Mouse (Mus musculus) midbrain, embryonic 11.5 days (tissue): Measurements from ENCODE around the gene Ssbp3. TPM values are rescaled to one million over a fixed set of nuclear protein-coding genes. Genes with fewer than 3 reads are reported as not detected.

Source experiments
- ATAC-seq: fragments of 200-750 bp; cut with Nextera tagmentation; 2 replicates; pipeline ENCODE4 v1.8.0; 2017; ENCODE audit warnings: moderate TSS enrichment, moderate library complexity; ENCODE audit not compliant: low FRiP score
- DNase-seq: peaks from one replicate; pipeline ENCODE4 v3.0.0; 2015; ENCODE audit warnings: low spot score; ENCODE audit errors: missing footprints
- H3K27ac ChIP-seq: fragments of 300-500 bp; sonication (generic); 2 replicates; pipeline ENCODE4 v1.5.1; 2014; ENCODE audit warnings: low read depth, low read length
- H3K27me3 ChIP-seq: fragments of 300-500 bp; sonication (generic); 2 replicates; pipeline ENCODE4 v1.6.1; 2014; ENCODE audit warnings: mild to moderate bottlenecking, low read length, moderate library complexity, mixed read lengths; ENCODE audit not compliant: control insufficient read depth, insufficient read depth
- H3K36me3 ChIP-seq: fragments of 300-500 bp; sonication (generic); 2 replicates; pipeline ENCODE4 v1.6.1; 2014; ENCODE audit warnings: mild to moderate bottlenecking, low read length, moderate library complexity, mixed read lengths; ENCODE audit not compliant: control insufficient read depth, insufficient read depth
- H3K4me1 ChIP-seq: fragments of 300-500 bp; sonication (generic); 2 replicates; pipeline ENCODE4 v1.6.1; 2014; ENCODE audit warnings: low read length; ENCODE audit not compliant: control insufficient read depth, insufficient read depth
- H3K4me2 ChIP-seq: fragments of 300-500 bp; sonication (generic); 2 replicates; pipeline ENCODE4 v1.6.1; 2014; ENCODE audit warnings: mild to moderate bottlenecking, moderate library complexity
- H3K4me3 ChIP-seq: fragments of 300-500 bp; sonication (generic); 2 replicates; pipeline ENCODE4 v1.5.1; 2014; ENCODE audit warnings: low read depth, low read length
- H3K9ac ChIP-seq: fragments of 300-500 bp; sonication (generic); 2 replicates; pipeline ENCODE4 v1.6.1; 2014; ENCODE audit warnings: low read length
- H3K9me3 ChIP-seq: fragments of 300-500 bp; sonication (generic); 2 replicates; pipeline ENCODE4 v1.6.1; 2016; ENCODE audit warnings: low read length; ENCODE audit not compliant: control insufficient read depth
- WGBS: fragments of 180-500 bp; shearing (Covaris S2); extraction: QIAGEN DNeasy Blood & Tissue Kit; methylation state at CpG from one replicate; pipeline ENCODE4 v1.1.7; 2014; 5-methylcytosine and 5-hydroxymethylcytosine counted together
- polyA plus RNA-seq: library from polyadenylated mRNA; unstranded; fragments of >200 nt; fragmentation: Nextera tagmentation; extraction: Ambion mirVana; gene quantifications from 2 replicates; pipeline ENCODE4 v1.2.1, GENCODE M21; 2014

The Ssbp3 gene
- polyA plus RNA-seq, 1 experiment from 2014 or later: 124 TPM

GRCm38 (mm10) chr4:107038303-107038702, 127.8 kb downstream of the Ssbp3 start:
- Histone ChIP-seq H3K9ac (no peak overlapping the region), H3K27ac (no peak overlapping the region), H3K36me3 (peaks cover 16% of the 10 kb centered on the region; the same call in 1 of the 2 replicates), H3K4me3 (no peak overlapping the region), H3K4me1 (peaks cover 8% of the 10 kb centered on the region), H3K9me3 (no peaks in the 10 kb centered on the region), H3K4me2 (no peak overlapping the region), H3K27me3 (no peaks in the 10 kb centered on the region)
- DNase-seq: no peak
- WGBS: 81% methylated on average over 4 of the region's 4 CpGs
- no peak for ATAC-seq

DNA sequence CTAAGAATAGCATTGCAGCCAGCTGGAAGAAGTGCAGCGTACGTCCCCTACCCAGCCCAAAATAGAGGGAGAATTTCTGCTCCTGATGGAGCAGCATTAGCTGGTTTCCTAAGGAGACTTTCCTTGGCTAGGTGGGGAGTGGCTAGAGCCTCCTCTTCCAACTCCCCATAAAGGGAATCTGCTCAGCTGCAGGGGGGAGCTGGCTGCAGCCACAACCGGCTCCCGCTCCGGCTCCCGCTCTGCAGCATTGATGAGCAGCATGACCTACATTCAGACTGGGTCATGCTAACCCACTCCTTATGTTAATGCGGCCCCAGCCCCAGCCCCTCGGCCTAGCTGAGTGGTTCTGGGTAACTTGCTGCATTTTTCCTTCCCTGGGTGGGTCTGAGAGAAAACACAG, 128.8 kb downstream of the Ssbp3 start:
- peaks cover 18% of the 10 kb centered on the region; the same call in 1 of the 2 replicates for H3K36me3 ChIP-seq
- no peak overlapping the region for H3K4me2 ChIP-seq
- no peak overlapping the region for H3K9ac ChIP-seq
- DNase-seq (no peak), ATAC-seq (peak; percentile 57; the same call in 1 of the 2 replicates)
- no peaks in the 10 kb centered on the region for H3K27me3 ChIP-seq
- H3K4me1 ChIP-seq: peaks cover 8% of the 10 kb centered on the region
- no peak overlapping the region; the same call in 1 of the 2 replicates for H3K27ac ChIP-seq
- H3K9me3 ChIP-seq: no peaks in the 10 kb centered on the region
- H3K4me3 ChIP-seq: no peak overlapping the region
- WGBS: 61% methylated on average over 8 of the region's 8 CpGs

DNA sequence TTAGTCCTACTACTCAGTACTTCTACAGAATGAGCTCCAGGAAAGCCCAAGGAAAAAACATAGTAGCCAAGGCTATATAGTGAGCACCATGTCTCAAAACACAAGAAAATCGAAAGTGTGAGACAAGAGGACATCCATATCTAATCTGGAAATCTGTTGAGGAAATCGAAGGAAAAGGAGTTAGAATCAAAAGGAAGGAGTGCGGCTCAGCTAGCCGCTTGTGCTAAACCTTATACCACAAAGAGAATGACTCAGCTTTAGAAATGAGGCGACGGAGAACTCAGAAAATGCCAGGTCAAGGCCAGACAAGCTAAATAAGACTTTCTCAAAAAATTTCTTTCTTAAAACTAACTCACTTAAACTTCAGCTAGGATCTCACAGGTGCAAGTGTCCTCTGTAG, 131.8 kb downstream of the Ssbp3 start:
- ATAC-seq: no peak

GRCm38 (mm10) chr4:107045188-107045587, 134.7 kb downstream of the Ssbp3 start:
- Histone ChIP-seq H3K9ac (no peak overlapping the region), H3K36me3 (peaks cover 43% of the 10 kb centered on the region), H3K4me3 (no peak overlapping the region), H3K27me3 (no peaks in the 10 kb centered on the region), H3K4me2 (no peak overlapping the region), H3K4me1 (no peaks in the 10 kb centered on the region), H3K9me3 (no peaks in the 10 kb centered on the region), H3K27ac (no peak overlapping the region)
- WGBS: 96% methylated on average over 13 of the region's 13 CpGs
- ATAC-seq (no peak), DNase-seq (no peak)

More for the DNA sequence above, 131.8 kb downstream of the Ssbp3 start:
- Histone ChIP-seq H3K4me1 (peaks cover 8% of the 10 kb centered on the region), H3K36me3 (peaks cover 37% of the 10 kb centered on the region), H3K4me3 (no peak overlapping the region), H3K27me3 (no peaks in the 10 kb centered on the region), H3K9me3 (no peaks in the 10 kb centered on the region), H3K9ac (no peak overlapping the region), H3K4me2 (no peak overlapping the region), H3K27ac (no peak overlapping the region)
- DNase-seq: no peak
- 95% methylated on average over 6 of the region's 6 CpGs for WGBS

GRCm38 (mm10) chr4:107047806-107048205, 137.3 kb downstream of the Ssbp3 start:
- H3K9ac ChIP-seq: no peak overlapping the region
- H3K27me3 ChIP-seq: no peaks in the 10 kb centered on the region
- ATAC-seq (no peak), DNase-seq (no peak)
- H3K4me1 ChIP-seq: peaks cover 3% of the 10 kb centered on the region; the same call in 1 of the 2 replicates
- H3K36me3 ChIP-seq: peaks cover 35% of the 10 kb centered on the region
- no peaks in the 10 kb centered on the region for H3K9me3 ChIP-seq
- no peak overlapping the region for H3K4me2 ChIP-seq
- no peak overlapping the region for H3K27ac ChIP-seq
- WGBS: 84% methylated on average over 5 of the region's 5 CpGs
- no peak overlapping the region for H3K4me3 ChIP-seq

DNA sequence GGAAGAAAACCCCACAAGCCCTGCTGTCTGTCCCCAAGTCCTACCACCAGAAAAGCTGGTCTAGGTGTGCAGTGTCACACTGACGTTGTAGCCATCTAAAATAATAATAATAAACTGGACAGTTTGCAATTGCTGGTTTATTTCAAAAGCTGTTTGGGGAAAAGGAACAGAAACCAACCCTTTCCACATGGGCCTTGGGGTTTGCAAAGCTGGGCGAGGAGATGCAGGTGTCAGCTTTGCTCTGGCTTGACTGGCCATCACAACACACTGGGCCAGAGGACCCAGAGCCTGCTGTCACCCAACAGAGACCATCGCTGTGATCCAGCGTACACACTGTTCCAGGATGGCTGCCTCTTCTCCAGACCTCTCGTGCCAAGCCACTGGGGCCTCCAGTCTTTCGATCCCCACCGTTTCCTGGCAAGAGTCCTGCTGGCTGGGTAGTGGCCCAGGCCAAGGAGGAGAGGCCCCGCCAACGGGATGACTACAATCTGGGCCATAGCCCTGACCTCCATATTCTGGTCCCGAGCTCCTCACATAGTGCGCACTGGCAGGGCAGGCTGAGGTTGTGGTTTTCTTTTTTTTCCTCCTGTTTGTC, 138.2 kb downstream of the Ssbp3 start:
- Histone ChIP-seq H3K9me3 (no peaks in the 10 kb centered on the region), H3K4me1 (peaks cover 3% of the 10 kb centered on the region; the same call in 1 of the 2 replicates), H3K27ac (no peak overlapping the region), H3K4me3 (no peak overlapping the region), H3K27me3 (no peaks in the 10 kb centered on the region), H3K4me2 (no peak overlapping the region), H3K9ac (no peak overlapping the region), H3K36me3 (peaks cover 32% of the 10 kb centered on the region)
- DNase-seq (no peak), ATAC-seq (no peak)
- WGBS: 90% methylated on average over 11 of the region's 11 CpGs

DNA sequence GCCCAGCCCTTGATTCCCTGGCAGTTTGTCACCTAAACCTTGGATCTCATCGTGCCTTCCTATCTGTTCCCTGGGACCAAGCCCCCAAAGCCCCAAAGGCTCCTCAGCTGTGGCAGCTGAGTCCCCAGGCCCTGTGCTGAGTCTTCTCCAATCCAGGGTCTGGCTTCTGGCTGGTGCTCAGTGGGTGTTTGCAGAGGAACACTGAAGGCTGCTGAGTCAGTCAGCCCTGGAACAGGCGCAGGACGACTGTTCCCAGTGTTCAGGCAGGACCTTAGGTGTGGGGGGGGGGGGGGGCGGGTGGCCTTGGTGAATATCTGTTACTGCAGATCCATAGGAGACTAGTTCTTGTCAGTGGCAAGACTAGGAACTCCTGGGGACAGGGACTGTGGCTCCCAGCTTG, 141.4 kb downstream of the Ssbp3 start:
- WGBS: 47% methylated on average over 4 of the region's 4 CpGs
- peaks cover 3% of the 10 kb centered on the region; the same call in 1 of the 2 replicates for H3K4me1 ChIP-seq
- no peak for DNase-seq
- H3K27ac ChIP-seq: no peak overlapping the region
- no peak overlapping the region for H3K9ac ChIP-seq
- no peaks in the 10 kb centered on the region for H3K27me3 ChIP-seq
- no peak overlapping the region for H3K4me2 ChIP-seq
- no peaks in the 10 kb centered on the region for H3K9me3 ChIP-seq
- H3K36me3 ChIP-seq: peaks cover 15% of the 10 kb centered on the region
- no peak for ATAC-seq
- H3K4me3 ChIP-seq: no peak overlapping the region

- 52% methylated on average over 5 of the region's 5 CpGs for WGBS
- Histone ChIP-seq H3K4me3 (no peak overlapping the region), H3K27ac (no peak overlapping the region), H3K4me2 (no peak overlapping the region), H3K9me3 (no peaks in the 10 kb centered on the region), H3K4me1 (peaks cover 3% of the 10 kb centered on the region; the same call in 1 of the 2 replicates), H3K27me3 (no peaks in the 10 kb centered on the region), H3K9ac (no peak overlapping the region), H3K36me3 (peaks cover 9% of the 10 kb centered on the region)
- no peak for ATAC-seq
- DNase-seq: no peak
Measured at GRCm38 (mm10) chr4:107052962-107053553, 142.6 kb downstream of the Ssbp3 start.

GRCm38 (mm10) chr4:107056088-107056487, 145.6 kb downstream of the Ssbp3 start:
- WGBS: 93% methylated on average over 3 of the region's 3 CpGs
- Histone ChIP-seq H3K4me2 (no peak overlapping the region), H3K4me1 (peaks cover 1% of the 10 kb centered on the region; the same call in 1 of the 2 replicates), H3K9ac (no peak overlapping the region), H3K27me3 (no peaks in the 10 kb centered on the region), H3K36me3 (peaks cover 13% of the 10 kb centered on the region), H3K9me3 (no peaks in the 10 kb centered on the region), H3K4me3 (no peak overlapping the region), H3K27ac (no peak overlapping the region)
- DNase-seq (no peak), ATAC-seq (no peak)
